In the genomic region with DNA sequence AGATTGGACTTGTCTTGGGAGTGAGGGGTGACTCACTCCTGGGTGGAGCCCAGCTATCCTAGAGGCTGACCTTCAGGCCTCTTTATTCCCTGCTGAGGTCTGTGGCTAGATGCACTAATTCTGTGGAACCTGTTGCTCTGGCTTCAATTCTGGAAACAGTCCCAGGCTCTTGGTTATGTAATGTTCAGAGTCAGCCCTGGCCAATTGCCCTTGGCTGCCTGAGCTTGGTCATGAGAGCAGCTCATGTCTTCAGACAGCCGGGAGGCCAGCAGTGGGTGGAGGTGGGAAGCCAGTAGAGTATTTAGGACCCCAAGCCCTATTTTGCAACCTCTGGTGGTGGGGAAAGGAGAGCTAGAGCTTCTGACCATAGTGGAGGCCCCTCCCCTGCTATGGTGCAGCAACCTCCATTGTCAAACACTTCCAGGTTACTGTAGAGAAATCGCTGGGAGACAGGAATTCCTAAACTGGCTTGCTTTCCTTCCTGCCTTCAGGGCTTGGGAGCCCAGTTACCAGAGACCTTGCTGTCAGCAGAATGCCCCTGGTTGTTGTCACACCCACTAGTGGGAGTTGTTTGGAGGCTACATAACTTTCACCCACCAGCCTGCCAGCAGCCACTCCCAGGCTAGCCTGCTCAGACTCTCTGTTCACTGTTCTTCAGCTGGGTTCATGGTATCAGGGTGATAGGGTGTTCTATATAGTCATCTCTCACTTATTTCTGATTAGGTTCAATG, we compare ENCODE assay signal across 7 mouse cellular contexts. TPM values are rescaled to one million over a fixed set of nuclear protein-coding genes. Genes with fewer than 3 reads are reported as not detected.
A peak's percentile ranks its signal among the peaks of the same experiment; 100 is the strongest.
DNase-seq lines count a peak whose midpoint lies in the region; ATAC-seq lines count a peak whose summit lies in the region.

No protein-coding gene starts in this region.

- H3K27me3 ChIP-seq in limb, embryonic 13.5 days = no peaks in the 10 kb centered on the region

- H3K4me1 ChIP-seq in limb, embryonic 13.5 days = peaks cover 78% of the 10 kb centered on the region

- H3K27ac ChIP-seq in limb, embryonic 13.5 days = 0 out of 2 replicates have a peak overlapping the region, but pooled peaks have one; percentile 1

- H3K9me3 ChIP-seq in limb, embryonic 13.5 days = no peaks in the 10 kb centered on the region

- 58% methylated on average over 2 of the region's 2 CpGs for WGBS in limb, embryonic 13.5 days

- H3K4me2 ChIP-seq in limb, embryonic 13.5 days (replicated peaks) = no peak overlapping the region

- H3K4me3 ChIP-seq in limb, embryonic 13.5 days = no peak overlapping the region

- peaks cover 30% of the 10 kb centered on the region for H3K36me3 ChIP-seq in limb, embryonic 13.5 days

- ATAC-seq in limb, embryonic 13.5 days (ENCODE audit: low FRiP score, low read depth) = peak; percentile 28; the same call in 1 of the 2 replicates

- peak; percentile 74 to 84 for DNase-seq in adrenal gland, adult 18-20 months (ENCODE audit: low spot score in 2 of 2)
- DNase-seq in cerebellum, adult 18-20 months = peak; percentile 92 to 93
- peak; percentile 69 to 91 for DNase-seq in gastrocnemius, postnatal 4 days (ENCODE audit: low spot score in 2 of 2)
- DNase-seq in kidney, adult 9 months = peak; percentile 99
- peak; percentile 80 for DNase-seq in right cerebral cortex, adult 18-20 months
- no peak for DNase-seq in c-Kit-positive CD71-positive TER-119-positive erythroid progenitor cells, embryonic 14.5 days (ENCODE audit: low spot score)

- 0 out of 2 replicates have a peak overlapping the region, but pooled peaks have one; percentile 0 for H3K9ac ChIP-seq in limb, embryonic 13.5 days

RNA-seq across cellular contexts. Expression of gene Timp3, which starts 39.6 kb away (rescaled TPM):
- 100 to 1,000 TPM; 511 to 546 TPM for total RNA-seq in adrenal gland, adult 18-20 months (2021)
- 10 to 100 TPM; 90.4 to 99.7 TPM for total RNA-seq in gastrocnemius, postnatal 4 days (2021)
- polyA plus RNA-seq in limb, embryonic 13.5 days (2015; fragmentation: Nextera tagmentation; extraction: Ambion mirVana) = 81.8 and 89.5 TPM in 2 replicates

Comparison
In these comparisons a context has a peak if more than half of its experiments do, and no peak if none do; other contexts are left out.
1. RNA of gene Timp3, which starts 39.6 kb away (total RNA-seq): 511 to 546 TPM in adrenal gland, adult 18-20 months; 90.4 to 99.7 TPM in gastrocnemius, postnatal 4 days; every median in the first group is over 4 times any median in the second.